Mouse (Mus musculus) midbrain, embryonic 11.5 days (tissue): ENCODE measurements at regions not wholly inside any gene's neighbourhood (a gene's known extent, or its start where the extent isn't known, plus 50 kb on each side); places are given as distances from the start of the nearest gene placed in this dataset.

Experiments used
- ATAC-seq: fragments of 200-750 bp; cut with Nextera tagmentation; 2 replicates; pipeline ENCODE4 v1.8.0; 2017; ENCODE audit warnings: moderate TSS enrichment, moderate library complexity; ENCODE audit not compliant: low FRiP score
- DNase-seq: peaks from one replicate; pipeline ENCODE4 v3.0.0; 2015; ENCODE audit warnings: low spot score; ENCODE audit errors: missing footprints
- H3K27ac ChIP-seq: fragments of 300-500 bp; sonication (generic); 2 replicates; pipeline ENCODE4 v1.5.1; 2014; ENCODE audit warnings: low read depth, low read length
- H3K27me3 ChIP-seq: fragments of 300-500 bp; sonication (generic); 2 replicates; pipeline ENCODE4 v1.6.1; 2014; ENCODE audit warnings: mild to moderate bottlenecking, low read length, moderate library complexity, mixed read lengths; ENCODE audit not compliant: control insufficient read depth, insufficient read depth
- H3K36me3 ChIP-seq: fragments of 300-500 bp; sonication (generic); 2 replicates; pipeline ENCODE4 v1.6.1; 2014; ENCODE audit warnings: mild to moderate bottlenecking, low read length, moderate library complexity, mixed read lengths; ENCODE audit not compliant: control insufficient read depth, insufficient read depth
- H3K4me1 ChIP-seq: fragments of 300-500 bp; sonication (generic); 2 replicates; pipeline ENCODE4 v1.6.1; 2014; ENCODE audit warnings: low read length; ENCODE audit not compliant: control insufficient read depth, insufficient read depth
- H3K4me2 ChIP-seq: fragments of 300-500 bp; sonication (generic); 2 replicates; pipeline ENCODE4 v1.6.1; 2014; ENCODE audit warnings: mild to moderate bottlenecking, moderate library complexity
- H3K4me3 ChIP-seq: fragments of 300-500 bp; sonication (generic); 2 replicates; pipeline ENCODE4 v1.5.1; 2014; ENCODE audit warnings: low read depth, low read length
- H3K9ac ChIP-seq: fragments of 300-500 bp; sonication (generic); 2 replicates; pipeline ENCODE4 v1.6.1; 2014; ENCODE audit warnings: low read length
- H3K9me3 ChIP-seq: fragments of 300-500 bp; sonication (generic); 2 replicates; pipeline ENCODE4 v1.6.1; 2016; ENCODE audit warnings: low read length; ENCODE audit not compliant: control insufficient read depth
- WGBS: fragments of 180-500 bp; shearing (Covaris S2); extraction: QIAGEN DNeasy Blood & Tissue Kit; methylation state at CpG from one replicate; pipeline ENCODE4 v1.1.7; 2014; 5-methylcytosine and 5-hydroxymethylcytosine counted together

DNA sequence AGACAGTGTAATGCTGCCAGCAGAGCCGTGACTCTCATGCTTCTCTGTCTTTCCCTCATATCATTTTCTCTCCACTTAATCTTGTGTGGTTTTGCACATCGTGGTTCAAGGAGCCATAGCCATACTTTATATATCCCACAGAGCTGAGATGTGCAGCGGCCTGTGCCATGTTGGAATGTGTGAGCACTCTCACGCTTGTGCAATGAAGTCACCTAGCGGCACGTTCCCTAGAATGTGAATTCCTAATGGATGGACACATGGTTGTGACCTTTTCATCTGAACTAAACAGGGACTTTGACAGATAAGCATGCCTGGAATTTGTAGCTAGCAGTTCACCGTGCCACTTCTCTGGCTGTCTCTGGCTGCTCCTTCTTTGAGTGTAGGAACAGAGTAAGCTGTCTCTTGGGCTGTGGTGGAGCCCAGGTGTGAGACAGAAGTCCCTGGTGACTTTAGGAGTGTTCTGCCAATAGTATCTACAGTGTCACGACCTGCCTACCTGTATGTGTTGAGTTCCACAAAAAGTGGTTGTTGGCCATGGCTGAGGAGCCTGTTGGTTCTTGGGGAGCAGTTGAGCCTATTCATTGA, 129.0 kb downstream of the Bod1 start:
- Histone ChIP-seq H3K4me2 (no peak overlapping the region), H3K4me1 (no peaks in the 10 kb centered on the region), H3K27ac (no peak overlapping the region), H3K4me3 (no peak overlapping the region), H3K36me3 (no peaks in the 10 kb centered on the region), H3K27me3 (no peaks in the 10 kb centered on the region), H3K9me3 (no peaks in the 10 kb centered on the region), H3K9ac (no peak overlapping the region)
- ATAC-seq (no peak), DNase-seq (no peak)
- 87% methylated on average over 8 of the region's 8 CpGs for WGBS

- ATAC-seq (no peak), DNase-seq (no peak)
- no peaks in the 10 kb centered on the region for H3K4me1 ChIP-seq
- no peak overlapping the region for H3K4me3 ChIP-seq
- no peak overlapping the region for H3K4me2 ChIP-seq
- H3K27ac ChIP-seq, result no peak overlapping the region
- WGBS, result 90% methylated on average over 3 of the region's 3 CpGs
- no peaks in the 10 kb centered on the region for H3K27me3 ChIP-seq
- no peak overlapping the region for H3K9ac ChIP-seq
- H3K36me3 ChIP-seq, result no peaks in the 10 kb centered on the region
- no peaks in the 10 kb centered on the region for H3K9me3 ChIP-seq
Measured at GRCm38 (mm10) chr11:31541425-31541824, 130.3 kb downstream of the Bod1 start.

GRCm38 (mm10) chr11:31540816-31541215, 130.9 kb downstream of the Bod1 start:
- H3K36me3 ChIP-seq, result no peaks in the 10 kb centered on the region

GRCm38 (mm10) chr11:31531416-31531815, 140.3 kb downstream of the Bod1 start:
- Histone ChIP-seq H3K4me3 (no peak overlapping the region), H3K9me3 (no peaks in the 10 kb centered on the region), H3K27me3 (no peaks in the 10 kb centered on the region), H3K9ac (no peak overlapping the region), H3K4me2 (no peak overlapping the region), H3K27ac (no peak overlapping the region), H3K36me3 (no peaks in the 10 kb centered on the region), H3K4me1 (no peaks in the 10 kb centered on the region)
- WGBS, result 91% methylated on average over 2 of the region's 2 CpGs
- no peak for ATAC-seq
- no peak for DNase-seq

More at GRCm38 (mm10) chr11:31540816-31541215, 130.9 kb downstream of the Bod1 start:
- H3K4me2 ChIP-seq, result no peak overlapping the region
- H3K9ac ChIP-seq, result no peak overlapping the region
- H3K27ac ChIP-seq, result no peak overlapping the region
- no peaks in the 10 kb centered on the region for H3K27me3 ChIP-seq
- ATAC-seq (no peak), DNase-seq (no peak)
- no peak overlapping the region for H3K4me3 ChIP-seq
- no peaks in the 10 kb centered on the region for H3K4me1 ChIP-seq
- no peaks in the 10 kb centered on the region for H3K9me3 ChIP-seq

- H3K4me3 ChIP-seq, result no peak overlapping the region
- no peak overlapping the region for H3K27ac ChIP-seq
- DNase-seq, result no peak
- ATAC-seq, result no peak
- no peaks in the 10 kb centered on the region for H3K36me3 ChIP-seq
- H3K4me2 ChIP-seq, result no peak overlapping the region
- no peaks in the 10 kb centered on the region for H3K4me1 ChIP-seq
- 89% methylated on average over 3 of the region's 3 CpGs for WGBS
- H3K9ac ChIP-seq, result no peak overlapping the region
- H3K27me3 ChIP-seq, result no peaks in the 10 kb centered on the region
- H3K9me3 ChIP-seq, result no peaks in the 10 kb centered on the region
Measured at GRCm38 (mm10) chr11:31530851-31531250, 140.8 kb downstream of the Bod1 start.

DNA sequence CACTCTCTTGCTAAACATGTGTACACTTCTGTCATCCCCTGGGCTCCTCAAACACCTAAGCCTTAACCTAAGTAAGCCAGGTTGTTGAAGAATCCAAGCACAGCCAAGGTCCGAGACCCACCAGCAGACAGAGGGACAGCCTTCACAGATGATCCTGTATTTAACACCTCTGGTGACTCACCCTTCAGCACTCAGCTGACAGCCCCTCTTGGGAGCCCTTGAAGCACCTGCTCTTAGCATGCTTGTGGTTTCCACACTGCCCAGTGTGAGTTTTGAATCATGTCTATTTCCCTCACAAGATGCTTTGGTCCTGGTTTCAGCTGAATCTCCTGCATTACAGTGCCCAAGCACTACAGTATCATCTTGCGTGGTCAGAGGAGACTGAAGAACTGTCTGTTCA, 142.0 kb downstream of the Bod1 start:
- Histone ChIP-seq H3K9ac (no peak overlapping the region), H3K27me3 (no peaks in the 10 kb centered on the region), H3K9me3 (no peaks in the 10 kb centered on the region), H3K36me3 (no peaks in the 10 kb centered on the region), H3K27ac (no peak overlapping the region), H3K4me1 (no peaks in the 10 kb centered on the region), H3K4me2 (no peak overlapping the region), H3K4me3 (no peak overlapping the region)
- no peak for DNase-seq
- 85% methylated on average over 2 of the region's 2 CpGs for WGBS
- ATAC-seq, result no peak

DNA sequence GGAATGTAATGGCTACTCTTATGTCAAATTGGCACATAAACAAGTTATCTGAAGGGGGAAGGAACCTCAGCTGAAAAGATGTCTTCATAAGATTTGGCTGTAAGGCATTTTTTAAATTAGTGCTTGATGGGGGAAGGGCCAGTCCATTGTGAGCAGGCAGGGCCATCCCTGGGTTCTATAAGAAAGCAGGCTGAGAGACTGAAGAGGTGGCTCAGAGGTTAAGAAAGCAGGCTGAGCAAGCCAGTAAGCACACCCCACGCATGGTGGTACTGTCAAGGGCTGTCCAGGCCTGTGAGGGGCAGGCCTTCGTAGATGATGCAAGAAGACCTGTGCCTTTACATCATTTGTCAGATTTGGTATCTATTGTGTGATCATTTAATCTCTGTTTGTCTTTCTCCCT, 147.0 kb downstream of the Bod1 start:
- H3K4me1 ChIP-seq, result no peaks in the 10 kb centered on the region
- DNase-seq (no peak), ATAC-seq (no peak)
- no peak overlapping the region for H3K4me3 ChIP-seq
- H3K27me3 ChIP-seq, result no peaks in the 10 kb centered on the region
- H3K27ac ChIP-seq, result no peak overlapping the region
- no peak overlapping the region for H3K9ac ChIP-seq
- no peaks in the 10 kb centered on the region for H3K9me3 ChIP-seq
- 81% methylated on average over 2 of the region's 2 CpGs for WGBS
- H3K36me3 ChIP-seq, result no peaks in the 10 kb centered on the region
- H3K4me2 ChIP-seq, result no peak overlapping the region

GRCm38 (mm10) chr11:31524065-31524618, 147.5 kb downstream of the Bod1 start:
- no peak overlapping the region for H3K4me3 ChIP-seq
- H3K4me2 ChIP-seq, result no peak overlapping the region
- no peaks in the 10 kb centered on the region for H3K4me1 ChIP-seq
- DNase-seq (no peak), ATAC-seq (no peak)
- H3K9me3 ChIP-seq, result no peaks in the 10 kb centered on the region
- no peaks in the 10 kb centered on the region for H3K27me3 ChIP-seq
- WGBS, result 87% methylated on average over 2 of the region's 2 CpGs
- H3K36me3 ChIP-seq, result no peaks in the 10 kb centered on the region
- H3K9ac ChIP-seq, result no peak overlapping the region
- H3K27ac ChIP-seq, result no peak overlapping the region

DNA sequence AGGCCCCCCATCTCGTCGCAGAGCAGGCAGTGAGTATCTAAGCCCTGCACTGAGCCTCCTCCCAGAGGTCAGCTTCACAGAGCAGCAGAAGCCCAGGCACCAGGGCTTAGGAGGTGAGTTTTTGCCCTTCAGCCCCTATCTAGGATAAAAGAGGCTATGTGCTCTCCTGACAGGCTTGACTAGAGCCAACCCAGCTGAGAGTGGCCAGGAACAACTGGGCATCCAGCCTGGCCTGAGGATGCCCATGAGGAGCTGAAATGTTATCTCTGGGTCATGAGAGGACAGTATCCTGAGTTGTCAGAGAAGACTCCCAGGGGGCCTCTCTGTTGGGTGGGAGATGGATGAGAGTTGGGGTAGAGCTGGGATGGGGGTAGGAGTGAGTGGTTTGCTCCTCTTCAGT, 149.6 kb downstream of the Bod1 start:
- Histone ChIP-seq H3K9ac (no peak overlapping the region), H3K27me3 (no peaks in the 10 kb centered on the region), H3K4me2 (no peak overlapping the region), H3K9me3 (no peaks in the 10 kb centered on the region), H3K36me3 (no peaks in the 10 kb centered on the region), H3K27ac (no peak overlapping the region), H3K4me1 (no peaks in the 10 kb centered on the region), H3K4me3 (no peak overlapping the region)
- ATAC-seq (no peak), DNase-seq (no peak)
- 92% methylated on average over 2 of the region's 2 CpGs for WGBS
